Mouse (Mus musculus) MEL-GATA-1-ER (cell line): ENCODE data around the gene Lgr4.

Experiments used
- DNase-seq: peaks from one replicate; pipeline ENCODE4 v3.0.0-alpha.2; 2012; ENCODE audit warnings: low read depth; ENCODE audit errors: extremely low read depth

Lgr4 gene

DNA sequence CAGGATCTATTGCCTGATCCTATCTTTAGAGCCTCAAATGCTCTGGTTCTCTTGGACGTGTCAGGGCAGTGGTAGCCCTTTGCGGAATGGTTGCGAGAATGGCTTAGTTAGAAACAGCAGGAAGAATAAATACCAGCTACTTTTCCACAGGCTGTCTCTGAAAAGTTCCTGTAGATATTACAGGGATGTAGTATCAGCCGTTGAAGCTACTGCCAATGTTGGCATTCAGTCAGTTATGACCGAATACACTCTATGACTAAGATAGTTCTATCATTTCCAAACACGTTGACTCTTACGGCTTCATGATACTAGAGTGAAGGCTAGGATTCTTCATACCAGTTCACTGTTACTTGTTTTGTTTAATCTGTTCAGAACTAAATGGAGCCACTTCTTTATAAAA is 57.4 kb downstream of the Lgr4 start:
- no peak for DNase-seq

DNA sequence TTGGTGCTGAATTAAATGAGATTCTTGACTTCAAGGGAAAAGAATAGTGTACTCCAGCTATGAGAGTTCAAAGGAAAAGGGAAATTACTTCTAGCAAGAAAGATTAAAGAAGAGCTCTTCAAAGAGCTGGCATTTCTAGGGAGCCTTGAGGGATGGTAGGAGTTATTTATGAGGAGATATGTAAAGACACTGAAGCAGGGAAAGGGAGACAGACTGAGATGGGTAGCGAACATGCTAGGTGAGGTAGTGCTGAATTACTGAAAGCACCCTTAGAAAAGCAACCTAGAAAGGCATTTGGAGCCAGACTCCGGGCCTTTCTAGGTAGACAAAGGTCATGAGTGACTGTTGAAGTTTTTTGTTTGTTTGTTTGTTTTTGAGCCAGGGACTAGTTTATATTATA is 58.7 kb downstream of the Lgr4 start:
- no peak for DNase-seq

DNA sequence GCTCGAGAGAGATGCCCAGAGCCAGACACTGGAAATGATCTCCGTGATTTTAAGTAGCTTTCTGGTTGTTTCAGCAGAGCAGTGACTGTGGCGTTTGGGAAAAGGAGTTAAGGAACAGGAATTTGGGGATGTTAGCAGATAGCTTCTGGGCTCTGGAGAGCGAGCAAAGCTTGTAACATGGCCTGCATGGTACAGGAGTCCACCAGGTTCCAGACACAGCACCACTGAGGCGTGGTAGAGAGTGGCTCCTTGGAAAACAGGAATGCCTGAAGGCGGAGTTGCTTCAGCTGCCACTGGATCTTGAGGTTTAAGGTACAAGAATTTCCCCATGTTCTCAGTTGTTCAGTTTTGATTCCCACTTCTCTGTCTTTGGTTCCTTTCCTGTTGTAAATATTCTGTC is 59.9 kb downstream of the Lgr4 start:
- DNase-seq = no peak

GRCm38 (mm10) chr2:109979209-109979608 is 61.8 kb downstream of the Lgr4 start:
- peak; percentile 46 for DNase-seq

DNA sequence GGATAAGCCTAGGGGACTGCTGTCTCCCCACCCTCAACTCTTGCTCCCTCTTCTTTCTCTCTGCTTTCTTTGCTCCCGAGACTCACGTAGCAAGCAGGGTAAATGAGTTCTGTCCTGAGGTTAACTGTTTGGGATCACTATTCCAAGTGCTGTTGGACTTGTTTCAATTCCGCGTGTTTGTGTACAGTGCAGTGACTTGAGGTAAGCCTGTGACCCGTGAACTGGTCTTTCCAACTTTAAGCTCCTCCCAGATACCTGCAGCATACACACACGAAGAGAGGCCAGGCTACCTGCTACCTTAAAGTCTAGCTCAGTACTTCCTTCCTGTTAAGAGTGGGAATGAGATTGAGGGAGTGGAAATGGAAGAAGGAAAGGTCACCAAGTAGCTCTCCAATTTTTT is 66.0 kb downstream of the Lgr4 start:
- DNase-seq = no peak

- no peak for DNase-seq
These were observed 67.5 kb downstream of the Lgr4 start for GRCm38 (mm10) chr2:109984930-109985329.

DNA sequence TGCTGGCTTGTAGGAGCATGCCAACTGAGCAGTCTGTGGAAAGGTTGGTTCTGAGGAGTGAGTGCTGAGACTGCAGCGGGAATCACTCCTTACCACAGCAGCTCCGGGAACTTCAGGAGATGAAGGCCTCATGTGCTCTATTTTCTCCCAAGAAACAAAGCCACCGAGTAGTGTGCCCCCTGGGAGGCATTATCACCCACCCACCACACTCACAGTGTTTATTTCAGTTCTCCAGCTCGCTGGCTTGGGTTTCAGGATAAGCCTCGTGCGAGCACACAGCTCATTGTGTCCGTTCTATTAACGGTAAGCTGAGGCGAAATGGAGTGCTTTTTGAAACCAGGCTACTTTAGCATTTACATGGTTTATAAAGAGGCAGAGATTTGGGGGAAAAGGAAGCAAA is 68.1 kb downstream of the Lgr4 start:
- DNase-seq = no peak

- no peak for DNase-seq
These were observed 68.8 kb downstream of the Lgr4 start for GRCm38 (mm10) chr2:109986036-109986785.

GRCm38 (mm10) chr2:109987946-109988345 is 70.5 kb downstream of the Lgr4 start:
- DNase-seq = no peak

- no peak for DNase-seq
These were observed 71.7 kb downstream of the Lgr4 start for GRCm38 (mm10) chr2:109989196-109989595.

DNA sequence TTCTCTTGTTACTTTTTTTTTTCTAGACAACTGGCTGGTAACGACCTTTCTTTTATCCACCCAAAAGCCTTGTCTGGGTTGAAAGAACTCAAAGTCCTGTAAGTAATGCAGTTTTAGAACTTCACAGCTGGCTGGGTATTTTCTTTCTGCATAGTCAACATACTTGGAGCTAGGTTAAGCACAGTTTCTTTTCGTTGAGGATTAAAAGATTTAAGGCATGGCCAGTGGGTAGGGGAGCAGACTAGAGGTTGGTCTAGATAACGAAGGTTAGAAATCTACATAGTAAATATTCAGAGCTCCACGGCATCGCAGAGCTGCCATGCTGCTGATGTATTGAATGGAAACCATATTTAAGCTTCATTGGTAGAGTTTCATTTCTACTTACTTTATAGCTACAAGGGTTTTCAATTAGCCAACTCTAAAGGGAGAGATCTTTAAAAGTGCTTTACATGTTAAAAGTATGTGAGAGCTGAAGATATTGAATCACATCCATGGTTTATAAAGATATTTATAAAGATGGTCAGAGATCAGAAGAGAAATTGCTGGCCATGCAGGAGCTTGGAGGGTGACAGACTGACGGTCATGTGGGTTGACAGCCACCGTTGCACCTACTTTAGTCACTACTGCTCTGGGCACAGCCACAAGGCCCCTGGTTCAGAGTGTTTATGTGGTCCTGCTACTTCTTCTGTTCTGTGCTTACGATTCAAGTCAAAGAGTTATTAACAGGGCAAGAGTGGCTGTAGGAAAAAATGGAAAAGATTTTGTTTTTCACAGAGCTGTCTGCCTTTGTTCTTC is 72.4 kb downstream of the Lgr4 start:
- no peak for DNase-seq

- no peak for DNase-seq
These were observed 74.3 kb downstream of the Lgr4 start for GRCm38 (mm10) chr2:109991754-109992153.

GRCm38 (mm10) chr2:109992448-109993073 is 75.1 kb downstream of the Lgr4 start:
- DNase-seq = no peak

- DNase-seq = no peak
These were observed 76.0 kb downstream of the Lgr4 start for GRCm38 (mm10) chr2:109993404-109993803.

DNA sequence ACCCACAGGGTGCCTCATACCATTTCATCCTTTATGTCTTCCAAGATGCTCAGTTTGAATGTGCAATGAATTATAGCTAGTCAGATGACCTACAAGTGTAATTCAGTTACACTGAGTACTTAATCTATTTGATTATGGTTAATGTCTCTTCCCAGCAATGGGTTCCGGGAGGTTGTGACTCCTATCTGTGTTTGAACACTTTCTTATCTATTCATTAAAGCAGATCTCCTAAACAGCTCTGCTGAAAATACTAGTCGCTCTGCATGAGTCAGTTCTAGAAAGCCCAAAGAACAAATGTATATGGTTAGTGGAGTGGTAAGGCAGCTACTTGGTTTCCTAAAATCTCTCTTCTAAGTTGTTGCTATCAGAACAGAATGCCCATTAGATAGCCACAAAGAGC is 77.6 kb downstream of the Lgr4 start:
- no peak for DNase-seq

GRCm38 (mm10) chr2:109996411-109996810 is 79.0 kb downstream of the Lgr4 start:
- DNase-seq = no peak

DNA sequence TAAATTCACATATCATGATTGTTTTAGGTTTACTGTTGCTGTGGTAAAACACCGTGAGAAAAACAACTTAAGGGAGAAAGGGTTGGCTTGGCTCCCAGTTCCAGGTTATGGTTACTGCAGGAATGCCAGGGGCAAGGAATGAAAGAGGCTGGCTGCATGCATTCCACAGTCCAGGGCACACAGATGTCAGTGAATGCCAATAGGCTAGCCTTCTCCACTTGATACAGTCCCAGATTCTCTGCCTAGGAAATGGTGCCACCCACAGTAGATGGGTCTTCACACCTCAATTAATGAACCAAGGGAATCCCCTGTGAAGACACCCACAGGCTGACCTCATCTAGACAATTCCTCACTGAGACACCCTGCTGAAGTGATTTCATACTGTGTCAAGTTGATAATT is 87.2 kb downstream of the Lgr4 start:
- no peak for DNase-seq

DNA sequence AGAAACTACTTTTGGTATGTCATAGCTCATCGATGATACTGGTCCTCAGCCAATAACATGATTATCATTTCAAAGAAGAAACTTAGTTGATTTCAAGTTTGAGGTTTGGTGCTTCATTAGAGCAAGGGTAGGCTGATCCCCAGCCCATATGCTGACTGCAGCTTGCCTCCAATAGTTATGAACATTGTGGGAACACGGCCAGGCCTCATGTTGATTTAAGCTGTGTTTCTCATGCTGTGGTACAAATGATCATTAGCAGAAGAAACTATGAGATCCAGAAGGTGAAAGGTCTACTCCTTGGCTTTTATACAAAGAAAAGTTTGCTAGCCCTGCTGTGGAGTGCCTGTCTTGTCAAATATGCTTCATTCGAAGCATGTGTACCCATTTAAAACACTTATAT is 87.7 kb downstream of the Lgr4 start:
- no peak for DNase-seq

DNA sequence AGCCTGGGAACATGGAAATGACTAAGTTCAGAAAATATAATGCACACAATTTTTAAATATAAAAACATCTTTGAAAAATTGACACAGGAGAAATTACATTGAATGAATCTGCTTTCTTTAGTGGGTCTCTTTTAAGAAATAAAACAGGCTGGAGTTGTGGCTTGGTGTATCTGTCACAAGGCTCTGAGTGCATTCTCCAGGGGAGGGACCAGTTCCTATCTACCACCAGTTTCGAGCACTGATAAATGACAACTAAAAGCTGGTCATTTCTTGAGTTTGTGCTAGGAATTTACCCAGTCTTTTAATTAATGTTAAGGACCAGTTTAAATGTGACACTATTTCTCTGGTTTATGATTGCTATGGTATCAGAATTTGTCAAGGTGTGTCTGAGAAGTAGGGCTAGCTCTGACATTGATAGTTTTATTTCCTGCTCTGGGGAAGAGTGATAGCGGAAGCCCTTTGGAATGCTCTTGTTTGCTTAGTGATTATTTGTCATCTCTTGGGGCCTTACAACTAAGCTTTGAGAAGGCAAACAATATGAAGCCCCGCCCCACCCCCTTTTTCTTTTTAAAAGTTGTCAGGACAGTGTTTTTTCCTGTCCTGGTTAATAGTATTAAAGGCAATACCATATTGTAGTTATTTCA is 88.3 kb downstream of the Lgr4 start:
- no peak for DNase-seq

DNA sequence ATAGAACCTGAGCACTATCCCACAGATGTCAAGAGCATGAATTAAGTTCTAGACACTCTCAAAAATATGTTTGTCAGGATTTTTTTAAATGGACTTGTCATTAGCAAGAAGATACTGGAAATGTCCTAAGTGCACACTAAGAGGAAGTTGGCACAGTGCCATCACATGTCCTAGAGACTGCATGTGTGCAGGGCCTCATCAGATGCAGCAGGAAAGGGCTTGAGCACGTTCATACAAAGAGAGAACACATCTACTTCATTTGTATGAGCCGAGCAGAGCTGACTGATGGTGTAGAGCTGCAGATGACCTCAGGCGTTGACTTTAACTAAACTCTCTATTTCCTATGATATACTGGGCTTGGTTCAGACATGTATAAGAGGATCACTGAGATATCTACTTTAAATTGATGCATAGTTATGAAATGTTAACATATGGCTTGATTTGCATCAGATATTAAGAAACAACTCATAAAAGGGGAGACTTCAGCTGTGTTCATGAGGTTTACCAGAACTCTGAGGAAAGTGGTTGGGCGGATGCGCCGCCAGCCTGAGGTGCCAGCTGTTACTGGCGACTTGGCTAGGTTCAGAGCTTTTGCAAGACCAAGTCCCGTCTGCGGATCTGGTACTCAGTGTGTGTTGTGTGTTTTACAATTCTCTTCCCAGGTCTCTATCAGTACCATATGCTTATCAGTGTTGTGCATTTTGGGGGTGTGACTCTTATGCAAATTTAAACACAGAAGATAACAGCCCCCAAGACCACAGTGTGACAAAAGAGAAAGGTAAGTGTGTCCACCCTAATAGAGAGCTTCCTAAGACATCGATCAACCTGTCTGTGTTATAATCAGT is 90.2 kb downstream of the Lgr4 start:
- no peak for DNase-seq

DNA sequence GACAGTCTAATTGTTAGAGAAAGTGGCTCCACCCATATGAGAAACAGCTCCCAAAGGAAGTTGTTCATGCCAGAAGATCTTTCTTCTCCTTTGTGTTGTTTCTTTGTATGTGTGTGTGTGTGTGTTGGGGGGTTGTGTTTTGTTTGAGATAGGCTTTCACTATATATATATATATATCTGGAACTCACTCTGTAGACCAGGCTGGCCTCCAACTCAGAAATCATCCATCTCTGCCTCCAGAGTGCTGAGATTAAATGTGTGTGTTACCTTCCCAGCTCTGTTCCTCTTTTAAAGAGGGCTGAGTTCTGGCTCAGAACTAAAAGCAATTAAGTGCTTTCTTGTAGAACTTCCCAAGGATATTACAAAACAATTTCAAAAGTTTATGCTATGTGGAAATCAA is 92.0 kb downstream of the Lgr4 start:
- no peak for DNase-seq
